Mouse (Mus musculus) MEL (cell line): Measurements from ENCODE around the gene Nlrp3. TPM values are rescaled to one million over a fixed set of nuclear protein-coding genes. Genes with fewer than 3 reads are reported as not detected.

Experiments used
- DNase-seq: peaks from one replicate; pipeline ENCODE4 v3.0.0; 2011; ENCODE audit warnings: low read depth, low spot score
- H3K27ac ChIP-seq: 2 replicates; pipeline ENCODE4 v1.5.1; 2012; ENCODE audit warnings: low read depth, mild to moderate bottlenecking, control low read depth, low read length, moderate library complexity; ENCODE audit not compliant: control insufficient read depth
- H3K27me3 ChIP-seq, 2 experiments: fragments of 150-350 bp in 1 of 2; sonication (generic) in 1 of 2; 2 replicates each; pipeline ENCODE4 v1.6.1; 2012; ENCODE audit warnings: low read length in 2 of 2, mild to moderate bottlenecking in 2 of 2, improper control_type of control experiment in 1 of 2, moderate library complexity in 1 of 2; ENCODE audit not compliant: insufficient read depth in 2 of 2, control insufficient read depth in 1 of 2
- H3K36me3 ChIP-seq, 2 experiments: 2 replicates each; pipeline ENCODE4 v1.6.1; 2012 to 2014; ENCODE audit warnings: low read length in 2 of 2, improper control_type of control experiment in 1 of 2, inconsistent platforms in 1 of 2, mild to moderate bottlenecking in 1 of 2; ENCODE audit not compliant: insufficient read depth in 2 of 2, control insufficient read depth in 1 of 2
- H3K4me1 ChIP-seq, 2 experiments: fragments of 150-350 bp in 1 of 2; sonication (generic) in 1 of 2; 2 replicates each; pipeline ENCODE4 v1.6.1; 2012; ENCODE audit warnings: low read length in 2 of 2, improper control_type of control experiment in 1 of 2, mild to moderate bottlenecking in 1 of 2; ENCODE audit not compliant: insufficient read depth in 2 of 2, control insufficient read depth in 1 of 2
- H3K4me3 ChIP-seq, 2 experiments: fragments of 150-350 bp in 1 of 2; sonication (generic) in 1 of 2; 2 replicates each; pipeline ENCODE4 v1.5.1; 2012; ENCODE audit warnings: low read depth in 2 of 2, low read length in 2 of 2, mild to moderate bottlenecking in 2 of 2, moderate library complexity in 2 of 2, control low read depth in 1 of 2, improper control_type of control experiment in 1 of 2; ENCODE audit not compliant: control insufficient read depth in 1 of 2, insufficient read depth in 1 of 2
- H3K79me2 ChIP-seq: 2 replicates; pipeline ENCODE4 v1.6.1; 2012; ENCODE audit warnings: mild to moderate bottlenecking, low read length, moderate library complexity; ENCODE audit not compliant: control insufficient read depth, poor library complexity, insufficient read depth
- H3K9ac ChIP-seq: 2 replicates; pipeline ENCODE4 v1.6.1; 2012; ENCODE audit warnings: low read depth, mild to moderate bottlenecking, control low read depth, low read length, moderate library complexity; ENCODE audit not compliant: control insufficient read depth, poor library complexity, severe bottlenecking
- H3K9me3 ChIP-seq: fragments of 150-350 bp; sonication (generic); replicated peaks from 2 replicates; pipeline ENCODE4 v1.6.1; 2012; ENCODE audit warnings: mild to moderate bottlenecking, low read length, improper control_type of control experiment, moderate library complexity; ENCODE audit not compliant: insufficient read depth
- CHD1 ChIP-seq: IDR thresholded peaks from 2 replicates; pipeline ENCODE4 v1.6.1; 2012; ENCODE audit warnings: low read depth, mild to moderate bottlenecking, inconsistent platforms, low read length, improper control_type of control experiment
- CHD2 ChIP-seq: IDR thresholded peaks from 2 replicates; pipeline ENCODE4 v1.6.1; 2011; ENCODE audit warnings: low read length, improper control_type of control experiment
- CTCF ChIP-seq, 3 experiments: IDR thresholded peaks in 2 of 3; conservative IDR thresholded peaks in 1 of 3; 2 replicates each; pipeline ENCODE4 v1.5.1; 2011 to 2012; ENCODE audit warnings: low read length in 3 of 3, low read depth in 2 of 3, mild to moderate bottlenecking in 2 of 3, improper control_type of control experiment in 1 of 3, inconsistent platforms in 1 of 3, mixed read lengths in 1 of 3, moderate library complexity in 1 of 3; ENCODE audit not compliant: control insufficient read depth in 1 of 3, insufficient read depth in 1 of 3, poor library complexity in 1 of 3, severe bottlenecking in 1 of 3
- E2F4 ChIP-seq: IDR thresholded peaks from 2 replicates; pipeline ENCODE4 v1.6.1; 2011; ENCODE audit warnings: low read depth, low read length, improper control_type of control experiment, borderline replicate concordance
- ELF1 ChIP-seq: IDR thresholded peaks from 2 replicates; pipeline ENCODE4 v1.6.1; 2014; ENCODE audit warnings: low read depth, mild to moderate bottlenecking, inconsistent platforms, low read length, improper control_type of control experiment, moderate library complexity
- EP300 ChIP-seq, 2 experiments: IDR thresholded peaks; 2 replicates each; pipeline ENCODE4 v1.6.1; 2011; ENCODE audit warnings: improper control_type of control experiment in 2 of 2, low read length in 2 of 2, low read depth in 1 of 2, mild to moderate bottlenecking in 1 of 2
- ETS1 ChIP-seq: IDR thresholded peaks from 2 replicates; pipeline ENCODE4 v1.6.1; 2012; ENCODE audit warnings: low read depth, mild to moderate bottlenecking, inconsistent platforms, low read length, improper control_type of control experiment, moderate library complexity
- GATA1 ChIP-seq: IDR thresholded peaks from 2 replicates; pipeline ENCODE4 v1.6.1; 2011; ENCODE audit warnings: low read depth, low read length, improper control_type of control experiment
- HCFC1 ChIP-seq: IDR thresholded peaks from 2 replicates; pipeline ENCODE4 v1.6.1; 2012; ENCODE audit warnings: low read depth, mild to moderate bottlenecking, inconsistent platforms, low read length, improper control_type of control experiment, moderate library complexity
- KAT2A ChIP-seq: conservative IDR thresholded peaks from 2 replicates; pipeline ENCODE4 v1.6.1; 2012; ENCODE audit warnings: low read depth, low read length, improper control_type of control experiment, inconsistent platforms
- MAX ChIP-seq: IDR thresholded peaks from 2 replicates; pipeline ENCODE4 v1.6.1; 2011; ENCODE audit warnings: low read length, improper control_type of control experiment
- MAZ ChIP-seq: IDR thresholded peaks from 2 replicates; pipeline ENCODE4 v1.6.1; 2012; ENCODE audit warnings: low read depth, mild to moderate bottlenecking, inconsistent platforms, low read length, improper control_type of control experiment
- MYC ChIP-seq: IDR thresholded peaks from 2 replicates; pipeline ENCODE4 v1.6.1; 2011; ENCODE audit warnings: low read depth, mild to moderate bottlenecking, low read length, improper control_type of control experiment, moderate library complexity
- NRF1 ChIP-seq: IDR thresholded peaks from 2 replicates; pipeline ENCODE4 v1.6.1; 2014; ENCODE audit warnings: low read depth, mild to moderate bottlenecking, inconsistent platforms, low read length, improper control_type of control experiment, moderate library complexity; ENCODE audit not compliant: poor library complexity, insufficient read depth, severe bottlenecking
- POLR2AphosphoS2 ChIP-seq: IDR thresholded peaks from 2 replicates; pipeline ENCODE4 v1.6.1; 2011; ENCODE audit warnings: low read length, improper control_type of control experiment
- RCOR1 ChIP-seq: IDR thresholded peaks from 2 replicates; pipeline ENCODE4 v1.6.1; 2012; ENCODE audit warnings: low read depth, mild to moderate bottlenecking, inconsistent platforms, low read length, improper control_type of control experiment
- TBP ChIP-seq: IDR thresholded peaks from 2 replicates; pipeline ENCODE4 v1.8.0; 2011; ENCODE audit warnings: low read depth, low read length, improper control_type of control experiment
- TCF12 ChIP-seq: IDR thresholded peaks from 2 replicates; pipeline ENCODE4 v1.6.1; 2014; ENCODE audit warnings: low read depth, mild to moderate bottlenecking, inconsistent platforms, low read length, improper control_type of control experiment, moderate library complexity
- UBTF ChIP-seq: IDR thresholded peaks from 2 replicates; pipeline ENCODE4 v1.6.1; 2012; ENCODE audit warnings: low read depth, mild to moderate bottlenecking, inconsistent platforms, low read length, improper control_type of control experiment, moderate library complexity, borderline replicate concordance; ENCODE audit not compliant: insufficient read depth
- USF2 ChIP-seq, 2 experiments: IDR thresholded peaks; 2 replicates each; pipeline ENCODE4 v1.6.1; 2011 to 2012; ENCODE audit warnings: improper control_type of control experiment in 2 of 2, low read length in 2 of 2, borderline replicate concordance in 1 of 2, inconsistent platforms in 1 of 2, low read depth in 1 of 2, mild to moderate bottlenecking in 1 of 2; ENCODE audit not compliant: insufficient read depth in 1 of 2
- ZC3H11A ChIP-seq: IDR thresholded peaks from 2 replicates; pipeline ENCODE4 v1.6.1; 2012; ENCODE audit warnings: low read depth, mild to moderate bottlenecking, inconsistent platforms, low read length, improper control_type of control experiment
- ZNF384 ChIP-seq: IDR thresholded peaks from 2 replicates; pipeline ENCODE4 v1.6.1; 2012; ENCODE audit warnings: low read depth, mild to moderate bottlenecking, inconsistent platforms, low read length, improper control_type of control experiment
- polyA plus RNA-seq, 2 experiments: library from polyadenylated mRNA; stranded (reverse) in 1 of 2; unstranded in 1 of 2; fragments of >175 nt in 1 of 2; fragments of >200 nt in 1 of 2; gene quantifications; 2 replicates each; pipeline versions ENCODE4 v1.2.1 to v1.2.4; 2012; ENCODE audit warnings: low replicate concordance in 2 of 2, low read depth in 1 of 2; ENCODE audit not compliant: insufficient read length in 2 of 2, insufficient read depth in 1 of 2, missing spikeins in 1 of 2
- total RNA-seq: library from RNA; depleted of rRNA; stranded (reverse); fragments of 300-350 nt; gene quantifications from 2 replicates; pipeline ENCODE4 v1.2.3, GENCODE M21; 2012

Gene Nlrp3
- total and polyA plus RNA-seq, 3 experiments: not detected

DNA sequence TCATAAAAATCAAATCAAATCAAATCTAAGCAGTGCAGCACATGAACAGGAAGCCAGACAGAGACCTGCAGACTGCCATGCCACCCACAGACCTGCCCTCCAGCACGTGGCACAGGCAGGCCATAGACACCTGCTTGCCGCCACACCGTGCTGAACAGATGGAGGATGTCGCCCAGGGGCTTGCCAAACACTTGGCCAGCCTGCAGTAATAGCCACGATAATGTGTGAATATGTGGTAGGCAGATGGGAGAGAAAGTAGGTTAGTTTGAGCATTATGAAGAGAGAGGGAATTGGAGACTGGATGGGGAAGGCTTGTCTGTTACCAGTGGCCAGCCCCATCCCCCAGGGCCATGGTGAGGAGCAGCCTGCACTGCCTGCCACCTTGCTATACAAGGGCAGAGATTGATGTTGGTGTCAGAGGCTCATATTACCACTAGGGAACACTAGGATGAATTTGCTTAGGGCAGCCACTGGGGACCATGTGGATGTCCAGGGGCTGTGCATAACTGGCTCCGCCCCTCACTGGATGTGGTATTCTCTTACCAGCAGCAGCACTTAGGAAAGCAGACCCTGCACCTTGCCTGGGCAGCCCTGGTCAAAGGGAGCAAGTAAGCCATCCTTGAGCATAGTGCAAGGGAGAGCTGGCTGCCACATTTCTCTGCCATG, 10.4 kb upstream of the Nlrp3 start:
- TF ChIP-seq MYC (no peak), TCF12 (no peak), MAX (no peak), ZC3H11A (no peak)
- Histone ChIP-seq H3K4me3 (no peak overlapping the region), H3K79me2 (no peaks in the 10 kb centered on the region), H3K27me3 (peaks cover 2% of the 10 kb centered on the region in 2 experiments; a peak in 1 of 4 replicates), H3K27ac (no peak overlapping the region), H3K9me3 (no peaks in the 10 kb centered on the region), H3K36me3 (no peaks in the 10 kb centered on the region), H3K9ac (no peak overlapping the region), H3K4me1 (no peaks in the 10 kb centered on the region)
- no peak for DNase-seq

DNA sequence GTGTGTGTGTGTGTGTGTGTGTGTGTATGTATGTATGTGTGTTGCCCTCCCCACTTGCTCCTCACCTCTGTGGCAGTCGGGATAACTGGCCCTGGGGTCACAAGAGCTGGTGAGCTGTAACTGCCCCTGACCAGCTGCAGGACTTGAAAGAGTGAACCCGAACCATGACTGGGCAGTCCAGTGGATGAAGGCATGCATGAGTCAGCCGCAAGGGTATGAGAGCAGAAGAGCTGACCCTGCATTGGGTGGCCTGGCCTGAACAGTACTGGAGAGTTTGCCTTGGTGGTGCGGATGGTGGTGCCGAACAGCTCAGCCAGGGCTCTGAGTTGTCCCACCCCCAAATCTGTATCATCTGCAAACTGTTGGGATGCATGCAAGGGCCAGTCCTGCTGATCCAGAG, 9.8 kb upstream of the Nlrp3 start:
- H3K4me1 ChIP-seq: no peaks in the 10 kb centered on the region
- no peaks in the 10 kb centered on the region for H3K9me3 ChIP-seq
- no peak overlapping the region for H3K9ac ChIP-seq
- TF ChIP-seq E2F4: no peak
- no peak for TF ChIP-seq CHD2
- no peak for TF ChIP-seq UBTF
- TF ChIP-seq NRF1: no peak
- no peak for TF ChIP-seq TCF12
- no peak for TF ChIP-seq ZNF384
- TF ChIP-seq POLR2AphosphoS2: no peak
- TF ChIP-seq MAZ: no peak
- TF ChIP-seq USF2 (IDR thresholded peaks at IDR 0.05; ENCODE audit: borderline replicate concordance in 1 of 2, insufficient read depth in 1 of 2, low read depth in 1 of 2, low read length in 2 of 2): no peak
- TF ChIP-seq EP300 (IDR thresholded peaks at IDR 0.05; ENCODE audit: low read depth in 1 of 2, low read length in 2 of 2): no peak
- TF ChIP-seq TBP: no peak
- TF ChIP-seq CHD1: no peak
- no peak for TF ChIP-seq RCOR1
- TF ChIP-seq HCFC1: no peak
- no peak for TF ChIP-seq GATA1
- no peak for TF ChIP-seq CTCF (IDR thresholded peaks at IDR 0.05 in 2 of 3, conservative IDR thresholded peaks at IDR 0.05 in 1 of 3; ENCODE audit: control insufficient read depth in 1 of 3, insufficient read depth in 1 of 3, low read depth in 2 of 3, low read length in 3 of 3, poor library complexity in 1 of 3, severe bottlenecking in 1 of 3)
- no peak for TF ChIP-seq KAT2A
- no peak for TF ChIP-seq ETS1
- no peak for TF ChIP-seq ELF1
- peaks cover 2% of the 10 kb centered on the region in 2 experiments; a peak in 1 of 4 replicates for H3K27me3 ChIP-seq
- DNase-seq: no peak
- no peaks in the 10 kb centered on the region for H3K36me3 ChIP-seq
- no peaks in the 10 kb centered on the region for H3K79me2 ChIP-seq
- H3K4me3 ChIP-seq: no peak overlapping the region
- no peak overlapping the region for H3K27ac ChIP-seq
